Mouse (Mus musculus): Measurements from ENCODE around the gene Fam84b.

Fam84b gene

GRCm38 (mm10) chr15:60834598-60835571 lies 18.7 kb downstream of the Fam84b start:
- POLR2A ChIA-PET, result no interaction called here
- CTCF ChIA-PET, result interaction anchor here in 1 of 4 experiments (0.7 kb wide), 1 partner anchor 544 kb away, joined by 3 read pairs; no protein-coding TSS in a partner anchor

GRCm38 (mm10) chr15:60833476-60834218 lies 19.9 kb downstream of the Fam84b start:
- POLR2A ChIA-PET, result no interaction called here

GRCm38 (mm10) chr15:60832586-60832985 lies 21.0 kb downstream of the Fam84b start:
- ChIA-PET POLR2A (no interaction called here), CTCF (interaction anchor here in 2 of 4 experiments (1.2 to 1.6 kb wide), 2 partner anchors 9 to 955 kb away, joined by 3 read pairs; no protein-coding TSS in a partner anchor)

More at GRCm38 (mm10) chr15:60833476-60834218, 19.9 kb downstream of the Fam84b start:
- CTCF ChIA-PET, result interaction anchor here in 1 of 4 experiments (1.2 kb wide), 1 partner anchor 10 kb away, joined by 3 read pairs; no protein-coding TSS in a partner anchor

- POLR2A ChIA-PET, result no interaction called here
- CTCF ChIA-PET, result no interaction called here
Observed at GRCm38 (mm10) chr15:60826226-60826625, 27.4 kb downstream of the Fam84b start.

DNA sequence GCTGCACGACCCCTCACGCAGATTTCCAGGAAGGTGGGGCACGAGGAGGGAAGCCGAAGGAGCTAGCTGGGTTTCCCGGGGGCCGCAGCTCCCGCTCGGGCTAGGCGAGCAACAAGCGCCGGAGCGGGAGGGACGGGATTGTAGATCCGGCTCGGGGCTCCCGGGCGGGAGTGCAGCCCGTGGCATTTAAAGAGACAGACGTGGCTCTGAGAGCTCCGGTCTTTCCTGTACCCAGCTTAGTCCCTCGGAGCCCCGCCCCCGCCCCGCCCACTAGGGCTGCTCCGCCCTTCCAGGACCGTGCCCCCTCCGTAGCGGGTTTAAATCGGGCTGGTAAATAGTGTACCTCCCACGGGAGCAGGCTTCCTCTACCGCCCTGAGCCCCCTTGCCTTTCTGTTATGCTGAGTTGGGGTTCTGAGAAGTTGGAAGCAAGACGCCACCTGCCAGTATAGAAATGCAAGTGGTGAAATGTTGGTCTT lies 28.8 kb downstream of the Fam84b start:
- ChIA-PET CTCF (interaction anchor here in 1 of 4 experiments (1.1 kb wide), 1 partner anchor 64 kb away, joined by 3 read pairs; no protein-coding TSS in a partner anchor), POLR2A (interaction anchor here in 3 of 4 experiments (0.6 to 3.2 kb wide), 5 partner anchors 11 to 1001 kb away, joined by 3 to 23 read pairs (median 4); no protein-coding TSS in a partner anchor)

GRCm38 (mm10) chr15:60823870-60824709 lies 29.5 kb downstream of the Fam84b start:
- ChIA-PET CTCF (interaction anchor here in 2 of 4 experiments (1.1 to 1.4 kb wide), 2 partner anchors 9 to 64 kb away, joined by 3 read pairs; no protein-coding TSS in a partner anchor), POLR2A (interaction anchor here (0.6 to 3.2 kb wide), 11 partner anchors 11 to 1177 kb away, joined by 3 to 23 read pairs (median 4); no protein-coding TSS in a partner anchor)

DNA sequence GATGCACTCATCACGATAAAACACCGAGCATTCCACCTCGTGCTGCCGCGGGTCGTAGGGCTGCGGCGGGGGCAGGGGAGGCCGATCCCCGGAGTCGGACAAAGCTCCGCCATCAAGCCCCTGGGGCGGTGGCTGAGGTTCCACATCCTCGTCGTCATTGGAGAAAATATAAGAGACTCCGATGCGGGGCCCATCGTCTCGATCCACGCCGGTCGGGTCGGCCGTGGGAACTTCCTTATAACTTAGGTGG lies 30.0 kb downstream of the Fam84b start:
- ChIA-PET CTCF (interaction anchor here in 1 of 4 experiments (1.4 kb wide), 1 partner anchor 10 kb away, joined by 3 read pairs; no protein-coding TSS in a partner anchor), POLR2A (interaction anchor here in 3 of 4 experiments (0.7 to 3.2 kb wide), 7 partner anchors 16 to 1176 kb away, joined by 3 to 23 read pairs (median 5); no protein-coding TSS in a partner anchor)

GRCm38 (mm10) chr15:60822803-60823619 lies 30.6 kb downstream of the Fam84b start:
- CTCF ChIA-PET, result interaction anchor here in 2 of 4 experiments (1.1 to 1.4 kb wide), 2 partner anchors 10 to 63 kb away, joined by 3 to 4 read pairs; no protein-coding TSS in a partner anchor
- POLR2A ChIA-PET, result interaction anchor here in 3 of 4 experiments (0.7 to 3.2 kb wide), 8 partner anchors 13 to 1176 kb away, joined by 3 to 23 read pairs (median 4); no protein-coding TSS in a partner anchor

DNA sequence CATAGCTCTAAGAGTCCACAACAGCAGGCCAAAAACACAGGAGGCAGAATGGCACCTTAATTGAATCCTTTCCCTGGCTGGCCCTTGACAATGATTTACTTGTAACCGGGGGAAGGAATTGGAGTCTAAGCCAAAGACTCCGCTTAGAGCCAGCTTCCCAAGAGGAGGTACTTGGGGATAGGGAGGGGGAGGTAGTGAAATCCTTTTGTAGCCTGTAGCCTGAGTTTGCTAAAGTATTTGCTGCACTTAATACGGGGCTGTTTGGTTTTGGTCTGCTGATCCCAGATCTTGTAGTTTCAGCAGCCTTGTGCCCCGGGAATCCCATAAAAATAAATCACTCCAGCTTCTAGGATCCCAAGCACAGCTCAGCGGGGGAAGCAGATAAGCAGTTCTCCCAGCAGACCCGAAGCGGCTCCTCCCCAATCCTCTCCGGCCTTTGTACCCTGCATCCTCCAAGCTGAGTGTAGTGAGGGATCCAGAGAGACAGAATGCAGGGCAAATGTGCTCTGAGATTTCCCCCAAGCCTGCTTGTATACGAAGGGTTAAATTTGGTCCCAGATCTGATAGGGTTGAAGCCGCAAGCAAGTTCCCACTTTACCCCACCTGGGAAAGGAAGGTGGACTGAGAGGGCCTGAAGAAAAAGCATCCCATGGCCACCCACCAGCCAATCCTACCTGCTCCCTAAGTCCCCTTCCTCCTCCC lies 31.3 kb downstream of the Fam84b start:
- ChIA-PET POLR2A (interaction anchor here in 3 of 4 experiments (1.1 to 3.2 kb wide), 4 partner anchors 17 to 1175 kb away, joined by 3 to 23 read pairs (median 6); no protein-coding TSS in a partner anchor), CTCF (interaction anchor here in 1 of 4 experiments (1.1 kb wide), 1 partner anchor 62 kb away, joined by 4 read pairs; no protein-coding TSS in a partner anchor)

DNA sequence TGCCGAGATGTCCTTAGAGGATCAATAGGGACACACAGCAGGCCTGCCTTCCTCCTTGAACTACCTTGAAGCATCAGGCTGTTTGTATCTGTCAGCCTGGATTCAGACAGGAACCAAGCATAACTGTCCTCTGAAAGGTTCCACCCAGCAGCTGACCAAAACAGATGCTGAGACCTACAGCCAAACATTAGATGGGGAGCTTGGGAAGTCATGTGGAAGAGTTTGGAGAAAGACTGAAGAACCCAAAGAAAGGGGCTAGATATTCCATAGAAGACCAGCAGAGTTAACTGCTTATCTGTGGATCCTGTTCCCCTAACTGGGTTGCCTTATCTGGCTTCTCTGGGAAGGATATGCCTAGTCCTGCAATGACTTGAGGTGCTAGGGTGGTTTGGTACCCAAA lies 35.1 kb downstream of the Fam84b start:
- ChIA-PET POLR2A (no interaction called here), CTCF (no interaction called here)

GRCm38 (mm10) chr15:60816478-60816877 lies 37.1 kb downstream of the Fam84b start:
- ChIA-PET CTCF (no interaction called here), POLR2A (no interaction called here)

DNA sequence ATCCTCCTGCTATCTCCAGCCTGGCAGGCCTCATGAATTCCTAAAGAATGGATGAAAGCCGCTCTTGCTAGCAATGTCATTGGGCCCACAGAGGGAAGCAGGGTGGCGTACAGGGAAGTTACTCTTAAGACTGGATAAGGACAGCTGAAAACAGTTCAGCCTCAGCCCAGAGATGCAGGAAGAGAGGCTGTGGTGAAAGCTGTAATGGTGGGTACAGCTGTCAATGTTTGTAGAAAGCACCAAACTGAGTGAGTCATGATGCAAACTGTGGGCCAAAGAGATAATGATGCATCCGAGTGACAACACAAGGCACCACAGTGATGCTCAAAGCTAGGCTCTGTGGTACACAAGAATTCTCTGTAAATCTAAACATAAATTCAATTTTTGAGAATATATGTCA lies 39.0 kb downstream of the Fam84b start:
- ChIA-PET CTCF (no interaction called here), POLR2A (interaction anchor here in 1 of 4 experiments (0.5 kb wide), 1 partner anchor 85 kb away, joined by 3 read pairs; no protein-coding TSS in a partner anchor)

GRCm38 (mm10) chr15:60793041-60793673 lies 60.4 kb downstream of the Fam84b start:
- ChIA-PET CTCF (no interaction called here), POLR2A (interaction anchor here in 1 of 4 experiments (0.8 to 1.0 kb wide), 2 partner anchors 10 to 31 kb away, joined by 3 to 4 read pairs; no protein-coding TSS in a partner anchor)

- CTCF ChIA-PET, result no interaction called here
- POLR2A ChIA-PET, result interaction anchor here in 1 of 4 experiments (0.7 kb wide), 1 partner anchor 53 kb away, joined by 3 read pairs; no protein-coding TSS in a partner anchor
Observed at GRCm38 (mm10) chr15:60789084-60789483, 64.5 kb downstream of the Fam84b start.

DNA sequence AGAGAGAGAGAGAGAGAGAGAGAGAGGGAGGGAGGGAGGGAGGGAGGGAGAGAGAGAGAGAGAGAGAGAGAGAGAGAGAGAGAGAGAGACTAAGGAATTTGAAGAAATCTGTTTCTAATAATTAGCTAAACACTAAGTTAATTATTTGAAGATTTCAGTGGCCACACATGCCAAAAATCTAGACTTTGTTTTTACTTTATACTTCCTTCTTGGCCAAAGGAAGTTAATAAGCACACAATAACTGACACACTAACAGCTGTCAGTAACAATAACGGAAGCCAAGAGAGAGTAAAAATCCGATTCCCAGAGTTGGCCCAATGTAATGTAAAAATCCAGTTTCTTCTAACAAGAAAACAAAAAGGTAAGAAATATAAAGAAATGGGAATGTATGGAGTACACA lies 69.8 kb downstream of the Fam84b start:
- ChIA-PET CTCF (interaction anchor here in 1 of 4 experiments (0.6 kb wide), 1 partner anchor 1180 kb away, joined by 5 read pairs; no protein-coding TSS in a partner anchor), POLR2A (no interaction called here)

DNA sequence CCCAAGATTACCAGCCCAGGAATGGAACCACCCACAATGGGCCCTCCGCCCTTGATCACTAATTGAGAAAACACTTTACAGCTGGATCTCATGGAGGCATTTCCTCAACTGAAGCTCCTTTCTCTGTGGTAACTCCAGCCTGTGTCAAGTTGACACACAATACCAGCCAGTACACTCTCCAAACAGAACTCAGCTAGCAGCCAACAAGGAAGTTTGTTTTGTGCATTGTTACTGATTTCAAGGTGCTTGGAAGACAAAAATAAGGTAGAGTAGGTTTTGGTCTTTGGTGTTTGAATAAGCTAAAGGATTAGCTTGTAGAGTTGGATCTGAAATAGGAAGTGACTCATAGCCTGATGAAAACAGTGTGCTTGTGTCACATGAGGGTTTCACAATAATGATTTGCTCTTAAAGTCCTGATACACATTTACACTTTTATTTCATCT lies 74.0 kb downstream of the Fam84b start:
- CTCF ChIA-PET, result interaction anchor here in 1 of 4 experiments (0.6 kb wide), 1 partner anchor 20 kb away, joined by 3 read pairs; no protein-coding TSS in a partner anchor
- POLR2A ChIA-PET, result no interaction called here

All from embryonic stem cell, embryonic (primary cell).